Mouse (Mus musculus) liver, postnatal 0 days (tissue): ENCODE data around the gene Txndc16.

Experiments
- CTCF ChIP-seq: sonication (generic); IDR thresholded peaks from 2 replicates; pipeline ENCODE4 v1.5.1; 2016; ENCODE audit warnings: antibody characterized with exemption, low read depth
- EP300 ChIP-seq: IDR thresholded peaks from 2 replicates; pipeline ENCODE4 v1.6.1; 2016; ENCODE audit warnings: antibody characterized with exemption, low read depth, mild to moderate bottlenecking

DNA sequence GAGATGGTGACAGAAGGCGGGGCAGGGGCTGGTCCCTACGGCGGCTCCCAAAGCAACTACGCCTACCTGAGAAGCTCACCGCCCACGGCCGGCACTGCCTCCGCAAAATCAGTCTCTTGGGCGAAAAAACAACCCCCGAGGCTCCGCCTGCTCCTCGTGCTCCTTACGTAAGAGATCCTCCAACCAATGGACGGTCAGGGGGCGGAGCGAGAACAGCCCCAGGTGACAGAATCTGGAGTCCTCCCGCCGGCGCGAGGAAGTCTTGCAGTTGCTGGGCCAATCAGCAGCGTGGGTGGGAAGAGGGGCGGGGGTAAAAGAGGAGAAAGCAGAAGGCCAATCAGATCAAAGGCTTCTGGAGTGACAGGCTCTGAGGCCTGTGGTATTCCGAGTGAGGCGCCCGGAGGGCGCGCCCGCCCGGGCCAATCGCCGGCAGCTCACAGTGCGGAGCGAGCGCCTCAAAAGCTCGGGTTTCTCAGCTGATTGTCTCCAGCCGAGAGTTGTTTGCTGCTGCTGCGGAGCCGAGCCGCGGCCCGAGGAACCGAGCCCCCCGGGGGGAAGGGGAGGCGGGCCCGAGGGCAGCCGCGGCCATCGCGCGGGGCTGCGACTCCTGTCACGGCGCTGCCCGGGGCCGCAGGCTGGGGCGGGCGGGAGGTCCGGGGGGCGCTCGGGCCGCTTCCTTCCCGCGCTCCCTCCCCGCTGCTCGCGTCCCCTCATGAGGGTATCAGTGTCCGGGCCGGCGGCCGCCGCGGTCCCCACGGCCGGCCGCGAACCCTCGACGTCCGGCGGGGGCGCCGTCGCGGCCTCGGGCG lies 643 bp downstream of the Txndc16 start, which contains the start of gene Gpr137c:
- TF ChIP-seq EP300 (no peak), CTCF (no peak)
